Mouse (Mus musculus) cerebellum, adult 2 months (tissue): ENCODE measurements around the gene Odf3l2.

ENCODE experiments used
- CTCF ChIP-seq: fragments of 200-500 bp; IDR thresholded peaks from 2 replicates; pipeline ENCODE4 v1.5.1; 2011; ENCODE audit warnings: low read depth, mild to moderate bottlenecking, control low read depth, low read length, moderate library complexity, borderline replicate concordance; ENCODE audit not compliant: insufficient read depth
- POLR2A ChIP-seq: fragments of 200-500 bp; IDR thresholded peaks from 2 replicates; pipeline ENCODE4 v1.6.1; 2011; ENCODE audit warnings: low read length, control low read depth, borderline replicate concordance; ENCODE audit not compliant: insufficient read depth

GRCm38 (mm10) chr10:79613578-79614304 lies 31.8 kb downstream of the Odf3l2 start, which contains the start of gene C2cd4c:
- TF ChIP-seq CTCF = no peak
- TF ChIP-seq POLR2A = no peak
